Mouse (Mus musculus) ES-E14 (cell line): Measurements from ENCODE around the gene Ggt1. TPM values are rescaled to one million over a fixed set of nuclear protein-coding genes. Genes with fewer than 3 reads are reported as not detected.

ENCODE experiments used
- DNase-seq: peaks from one replicate; pipeline ENCODE4 v3.0.0-alpha.2; 2013; ENCODE audit warnings: low read depth, low spot score
- H3K27ac ChIP-seq: 2 replicates; pipeline ENCODE4 v1.5.1; 2012; ENCODE audit warnings: low read depth, mild to moderate bottlenecking, low read length, moderate library complexity, mixed read lengths; ENCODE audit not compliant: poor library complexity, insufficient read depth, severe bottlenecking
- H3K36me3 ChIP-seq: 2 replicates; pipeline ENCODE4 v1.6.1; 2012; ENCODE audit warnings: mild to moderate bottlenecking, low read length, moderate library complexity, mixed read lengths; ENCODE audit not compliant: control insufficient read depth, poor library complexity, insufficient read depth, severe bottlenecking
- H3K4me1 ChIP-seq, 2 experiments: fragments of 150-350 bp in 1 of 2; sonication (generic) in 1 of 2; 2 replicates each; pipeline ENCODE4 v1.6.1; 2012; ENCODE audit warnings: low read length in 2 of 2, mild to moderate bottlenecking in 1 of 2, mixed read lengths in 1 of 2; ENCODE audit not compliant: control insufficient read depth in 2 of 2, insufficient read depth in 2 of 2, poor library complexity in 1 of 2
- H3K4me3 ChIP-seq, 2 experiments: fragments of 150-350 bp in 1 of 2; sonication (generic) in 1 of 2; 2 replicates each; pipeline ENCODE4 v1.5.1; 2012; ENCODE audit warnings: low read length in 2 of 2, low read depth in 1 of 2, mild to moderate bottlenecking in 1 of 2, mixed read lengths in 1 of 2; ENCODE audit not compliant: insufficient read depth in 1 of 2, poor library complexity in 1 of 2, severe bottlenecking in 1 of 2
- H3K9ac ChIP-seq: 2 replicates; pipeline ENCODE4 v1.6.1; 2012; ENCODE audit warnings: low read depth, mild to moderate bottlenecking, low read length, mixed read lengths; ENCODE audit not compliant: poor library complexity, insufficient read depth, severe bottlenecking
- H3K9me3 ChIP-seq: fragments of 150-350 bp; sonication (generic); 2 replicates; pipeline ENCODE4 v1.6.1; 2012; ENCODE audit warnings: low read depth, mild to moderate bottlenecking, low read length; ENCODE audit not compliant: control insufficient read depth, insufficient read depth
- CHD2 ChIP-seq: IDR thresholded peaks from 2 replicates; pipeline ENCODE4 v1.6.1; 2014; ENCODE audit warnings: mild to moderate bottlenecking, low read depth, low read length, inconsistent platforms
- HCFC1 ChIP-seq: IDR thresholded peaks from 2 replicates; pipeline ENCODE4 v1.6.1; 2012; ENCODE audit warnings: low read length, inconsistent platforms, borderline replicate concordance; ENCODE audit not compliant: insufficient read depth
- MAFK ChIP-seq: IDR thresholded peaks from 2 replicates; pipeline ENCODE4 v1.6.1; 2014; ENCODE audit warnings: mild to moderate bottlenecking, low read depth, low read length, inconsistent platforms; ENCODE audit not compliant: insufficient read depth
- ZC3H11A ChIP-seq: IDR thresholded peaks from 2 replicates; pipeline ENCODE4 v1.6.1; 2012; ENCODE audit warnings: low read depth, mild to moderate bottlenecking, inconsistent platforms, low read length, borderline replicate concordance
- ZNF384 ChIP-seq: IDR thresholded peaks from 2 replicates; pipeline ENCODE4 v1.6.1; 2012; ENCODE audit warnings: low read depth, low read length, inconsistent platforms
- in situ Hi-C, 2 experiments: fragments of 600-800 bp; cut with MboI; formaldehyde crosslinking; loops; one replicate each; pipeline ENCODE4 v1.15.1; 2025; ENCODE audit warnings: low sequenced_read_pairs in 2 of 2, inconsistent platforms in 1 of 2; ENCODE audit not compliant: unreplicated experiment in 2 of 2
- total RNA-seq: library from RNA; depleted of rRNA; stranded (reverse); fragments of 300-350 nt; gene quantifications from 2 replicates; pipeline ENCODE4 v1.2.3, GENCODE M21; 2012

Ggt1 gene
- total RNA-seq, 1 experiment, result 23.6 TPM

DNA sequence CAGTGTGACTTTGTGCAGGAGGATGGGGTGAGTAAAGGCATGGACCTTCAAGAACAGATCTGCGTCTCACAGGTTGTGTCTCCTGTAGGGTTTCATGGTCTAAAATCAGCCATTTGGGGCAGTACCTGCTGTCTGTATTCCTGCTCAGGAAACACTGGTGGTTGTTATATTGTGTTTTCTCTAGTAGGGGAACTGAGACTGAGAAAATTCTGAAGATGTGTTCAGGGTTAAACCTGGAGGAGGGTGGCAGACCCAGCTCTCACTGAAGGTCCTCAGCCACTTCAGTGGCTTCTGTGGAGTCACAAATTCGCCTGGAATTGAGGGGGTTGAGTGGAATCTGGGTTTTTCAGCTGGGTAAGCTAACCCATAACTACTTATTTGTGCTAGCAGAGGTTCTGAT, 31.1 kb upstream of the Ggt1 start:
- DNase-seq, result no peak

DNA sequence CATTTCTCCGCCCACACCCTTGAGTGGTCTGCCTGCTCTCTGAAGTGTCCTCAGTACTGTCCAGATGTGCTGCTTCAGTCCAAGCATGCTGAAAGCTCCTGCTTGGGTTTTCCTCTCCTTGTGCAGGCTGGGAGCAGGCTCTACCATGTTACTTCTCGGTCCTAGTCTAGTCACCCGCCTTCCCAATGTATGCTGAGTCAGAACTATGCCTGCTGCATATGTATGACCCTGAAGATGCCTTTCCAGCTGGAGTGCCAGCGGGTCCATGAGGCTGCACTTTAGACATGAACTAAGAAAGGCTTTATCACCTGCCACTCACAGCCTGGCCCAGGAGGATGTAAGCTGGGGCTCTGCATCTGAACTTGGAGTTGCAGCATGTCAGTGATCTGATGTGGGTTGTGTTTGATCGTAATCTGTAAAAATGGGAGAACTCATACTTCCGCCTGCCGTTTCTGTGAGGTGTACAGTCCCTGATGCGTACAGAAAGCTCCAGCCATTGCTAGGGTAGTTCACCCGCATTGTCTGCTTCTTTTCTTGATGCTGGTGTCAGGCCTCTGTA, 29.8 kb upstream of the Ggt1 start:
- no peak for DNase-seq
- Histone ChIP-seq H3K4me1 (no peaks in the 10 kb centered on the region), H3K9me3 (no peaks in the 10 kb centered on the region), H3K4me3 (no peak overlapping the region), H3K9ac (no peak overlapping the region), H3K36me3 (peaks cover 47% of the 10 kb centered on the region), H3K27ac (no peak overlapping the region)
- in situ Hi-C loops, result no loop called here
- TF ChIP-seq ZNF384 (no peak), ZC3H11A (no peak), HCFC1 (no peak), CHD2 (no peak), MAFK (no peak)

More for the DNA sequence above, 31.1 kb upstream of the Ggt1 start:
- in situ Hi-C loops, result no loop called here
- Histone ChIP-seq H3K9me3 (no peaks in the 10 kb centered on the region), H3K9ac (no peak overlapping the region), H3K4me3 (no peak overlapping the region), H3K4me1 (no peaks in the 10 kb centered on the region), H3K36me3 (peaks cover 46% of the 10 kb centered on the region), H3K27ac (no peak overlapping the region)
- TF ChIP-seq ZNF384 (no peak), MAFK (no peak), CHD2 (no peak), ZC3H11A (no peak), HCFC1 (no peak)

DNA sequence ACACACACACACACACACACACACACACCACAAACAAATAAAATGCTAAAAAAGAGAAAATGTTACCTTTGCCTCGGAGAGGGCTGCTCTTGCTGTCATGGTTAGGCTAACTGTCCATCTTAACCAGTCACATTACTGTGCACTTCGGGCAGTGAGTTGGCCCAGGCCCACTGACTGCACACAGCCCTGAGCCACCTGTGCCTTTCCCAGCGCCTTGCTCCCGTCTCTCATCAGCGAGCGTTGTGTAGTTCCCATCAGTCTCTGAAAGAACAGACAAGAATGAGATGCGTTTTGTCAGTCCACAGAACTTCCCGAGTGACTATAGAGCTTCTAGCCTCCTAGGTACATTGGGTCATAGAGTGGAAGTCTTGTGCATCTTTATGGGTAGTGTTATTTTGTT, 27.2 kb upstream of the Ggt1 start:
- in situ Hi-C loops, result no loop called here
- TF ChIP-seq MAFK (no peak), ZNF384 (no peak), CHD2 (no peak), ZC3H11A (no peak), HCFC1 (no peak)
- H3K4me1 ChIP-seq, result no peaks in the 10 kb centered on the region

DNA sequence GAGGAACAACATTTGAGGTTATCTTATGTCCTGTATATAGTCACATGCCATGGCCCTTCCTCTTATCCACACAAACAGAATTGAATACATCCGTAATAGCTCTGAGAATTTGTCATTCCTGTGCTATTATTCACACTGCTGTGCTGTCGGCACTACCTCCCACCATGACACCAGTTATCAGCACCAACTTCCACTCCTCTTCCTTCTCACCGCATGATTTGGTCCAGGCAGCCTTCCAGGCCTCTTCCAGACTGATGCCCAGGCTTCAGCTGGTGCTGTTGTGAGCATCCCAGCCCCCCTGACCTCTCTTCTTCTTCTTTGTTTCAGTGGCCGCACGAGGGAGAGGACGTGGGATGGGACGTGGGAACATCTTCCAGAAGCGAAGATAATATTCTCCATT, 26.5 kb upstream of the Ggt1 start:
- TF ChIP-seq ZC3H11A (no peak), MAFK (no peak), ZNF384 (no peak), CHD2 (no peak), HCFC1 (no peak)
- Histone ChIP-seq H3K4me3 (no peak overlapping the region), H3K36me3 (peaks cover 42% of the 10 kb centered on the region), H3K27ac (no peak overlapping the region), H3K9me3 (no peaks in the 10 kb centered on the region), H3K4me1 (no peaks in the 10 kb centered on the region), H3K9ac (no peak overlapping the region)
- in situ Hi-C loops, result no loop called here
- no peak for DNase-seq

More for the DNA sequence above, 27.2 kb upstream of the Ggt1 start:
- Histone ChIP-seq H3K36me3 (peaks cover 45% of the 10 kb centered on the region), H3K9ac (no peak overlapping the region), H3K9me3 (no peaks in the 10 kb centered on the region), H3K4me3 (no peak overlapping the region), H3K27ac (no peak overlapping the region)
- no peak for DNase-seq

DNA sequence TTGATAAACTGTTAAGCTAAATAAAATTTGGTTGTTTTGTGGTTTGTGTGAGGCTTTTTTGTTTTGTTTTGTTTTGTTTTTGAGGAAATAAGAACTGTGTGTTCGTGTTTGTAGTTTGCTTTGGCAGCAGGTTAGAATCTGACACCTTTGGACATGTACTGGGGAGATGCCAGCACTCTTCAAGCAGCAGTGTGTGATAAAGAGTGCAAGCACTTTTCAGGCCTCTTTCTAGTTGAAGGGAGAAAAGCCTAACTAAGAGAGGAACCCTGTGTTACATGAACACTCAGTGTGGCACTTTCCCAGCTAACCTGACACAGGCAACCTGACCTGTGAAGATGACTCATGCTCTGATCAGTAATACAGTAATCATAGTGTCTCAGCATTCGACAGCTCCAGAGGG, 26.0 kb upstream of the Ggt1 start:
- no peak for DNase-seq
- H3K9me3 ChIP-seq, result no peaks in the 10 kb centered on the region
- H3K36me3 ChIP-seq, result peaks cover 38% of the 10 kb centered on the region
- no peak overlapping the region for H3K4me3 ChIP-seq
- in situ Hi-C loops, result no loop called here
- TF ChIP-seq MAFK, result no peak
- no peak for TF ChIP-seq HCFC1
- TF ChIP-seq ZNF384, result no peak
- no peak overlapping the region for H3K9ac ChIP-seq
- no peaks in the 10 kb centered on the region for H3K4me1 ChIP-seq
- no peak overlapping the region for H3K27ac ChIP-seq
